Comparison of ENCODE assay signal across 21 mouse cellular contexts in genomic region chr6:31845671-31846070, GRCm38 (mm10).
DNase-seq lines count a peak whose midpoint lies in the region; ATAC-seq lines count a peak whose summit lies in the region.
"Had no signal": no experiment of that assay in that cellular context is flagged by ENCODE, and none has a peak within 500 bp of the region (broad histone marks: within the 10 kb centered on the region; RNA-seq: fewer than 3 reads in every experiment).

No protein-coding gene starts in this region.

- H3K9ac ChIP-seq in forebrain, embryonic 11.5 days (ENCODE audit: low read length) = no peak overlapping the region
- H3K9ac ChIP-seq in forebrain, embryonic 13.5 days = no peak overlapping the region
- H3K9ac ChIP-seq in hindbrain, embryonic 12.5 days = no peak overlapping the region
- no peak overlapping the region for H3K9ac ChIP-seq in hindbrain, embryonic 11.5 days (ENCODE audit: low read depth, low read length)
- no peak overlapping the region for H3K9ac ChIP-seq in neural tube, embryonic 12.5 days
- no peak overlapping the region for H3K9ac ChIP-seq in neural tube, embryonic 15.5 days (replicated peaks)
- H3K9ac ChIP-seq: embryonic facial prominence, embryonic 12.5 days; forebrain, embryonic 12.5 days; forebrain, embryonic 15.5 days had no signal

- H3K9me3 ChIP-seq in forebrain, embryonic 11.5 days (ENCODE audit: control insufficient read depth, low read length) = no peaks in the 10 kb centered on the region
- H3K9me3 ChIP-seq in forebrain, embryonic 13.5 days (replicated peaks) = no peaks in the 10 kb centered on the region
- no peaks in the 10 kb centered on the region for H3K9me3 ChIP-seq in hindbrain, embryonic 12.5 days (replicated peaks)
- no peaks in the 10 kb centered on the region for H3K9me3 ChIP-seq in hindbrain, embryonic 11.5 days (ENCODE audit: control insufficient read depth, low read length)
- no peaks in the 10 kb centered on the region for H3K9me3 ChIP-seq in neural tube, embryonic 12.5 days
- H3K9me3 ChIP-seq in neural tube, embryonic 15.5 days (replicated peaks) = no peaks in the 10 kb centered on the region
- H3K9me3 ChIP-seq: embryonic facial prominence, embryonic 10.5 days; embryonic facial prominence, embryonic 12.5 days; forebrain, embryonic 15.5 days; G1E had no signal

- no peak overlapping the region for H3K4me3 ChIP-seq in forebrain, embryonic 11.5 days (ENCODE audit: low read depth, low read length)
- H3K4me3 ChIP-seq in forebrain, embryonic 13.5 days = no peak overlapping the region
- no peak overlapping the region for H3K4me3 ChIP-seq in hindbrain, embryonic 12.5 days
- no peak overlapping the region for H3K4me3 ChIP-seq in hindbrain, embryonic 11.5 days (ENCODE audit: low read depth, low read length)
- H3K4me3 ChIP-seq in neural tube, embryonic 12.5 days = no peak overlapping the region
- no peak overlapping the region for H3K4me3 ChIP-seq in neural tube, embryonic 15.5 days (replicated peaks)
- H3K4me3 ChIP-seq: embryonic facial prominence, embryonic 10.5 days; embryonic facial prominence, embryonic 12.5 days; forebrain, embryonic 12.5 days; forebrain, embryonic 15.5 days had no signal

- no peaks in the 10 kb centered on the region for H3K4me1 ChIP-seq in forebrain, embryonic 11.5 days (replicated peaks; ENCODE audit: control insufficient read depth, insufficient read depth, low read length)
- no peaks in the 10 kb centered on the region for H3K4me1 ChIP-seq in forebrain, embryonic 13.5 days
- no peaks in the 10 kb centered on the region for H3K4me1 ChIP-seq in hindbrain, embryonic 12.5 days
- H3K4me1 ChIP-seq in hindbrain, embryonic 11.5 days (replicated peaks; ENCODE audit: control insufficient read depth, insufficient read depth, low read length) = no peaks in the 10 kb centered on the region
- no peaks in the 10 kb centered on the region for H3K4me1 ChIP-seq in neural tube, embryonic 12.5 days
- H3K4me1 ChIP-seq in neural tube, embryonic 15.5 days = peaks cover 16% of the 10 kb centered on the region
- H3K4me1 ChIP-seq: embryonic facial prominence, embryonic 10.5 days; embryonic facial prominence, embryonic 12.5 days; forebrain, embryonic 12.5 days; forebrain, embryonic 15.5 days had no signal

- DNase-seq in forebrain, embryonic 11.5 days (ENCODE audit: low spot score) = peak; percentile 21
- DNase-seq in hindbrain, embryonic 11.5 days (ENCODE audit: low spot score) = no peak
- DNase-seq in neural tube, embryonic 10.5 days (ENCODE audit: extremely low spot score, low spot score) = no peak
- DNase-seq in spleen, postnatal 10 days (ENCODE audit: low spot score in 2 of 2) = no peak
- DNase-seq: adrenal gland, adult 8-10 months; B cell, adult 2 months; cerebellum, adult 11-12 months; cerebellum, adult 2 months; cerebellum, adult 9-10 months had no signal

- H3K27me3 ChIP-seq in forebrain, embryonic 11.5 days (ENCODE audit: control insufficient read depth, insufficient read depth, low read length) = no peaks in the 10 kb centered on the region
- no peaks in the 10 kb centered on the region for H3K27me3 ChIP-seq in forebrain, embryonic 13.5 days
- H3K27me3 ChIP-seq in hindbrain, embryonic 12.5 days = no peaks in the 10 kb centered on the region
- no peaks in the 10 kb centered on the region for H3K27me3 ChIP-seq in hindbrain, embryonic 11.5 days (ENCODE audit: control insufficient read depth, insufficient read depth, low read length)
- no peaks in the 10 kb centered on the region for H3K27me3 ChIP-seq in neural tube, embryonic 12.5 days (replicated peaks)
- no peaks in the 10 kb centered on the region for H3K27me3 ChIP-seq in neural tube, embryonic 15.5 days (replicated peaks)
- H3K27me3 ChIP-seq: embryonic facial prominence, embryonic 12.5 days; forebrain, embryonic 12.5 days; forebrain, embryonic 15.5 days had no signal

- WGBS in forebrain, embryonic 11.5 days = 81% methylated on average over 5 of the region's 5 CpGs
- 83% methylated on average over 5 of the region's 5 CpGs for WGBS in forebrain, embryonic 13.5 days
- 78% methylated on average over 5 of the region's 5 CpGs for WGBS in hindbrain, embryonic 12.5 days
- WGBS in hindbrain, embryonic 11.5 days = 75% methylated on average over 5 of the region's 5 CpGs
- WGBS in neural tube, embryonic 12.5 days = 46% methylated on average over 5 of the region's 5 CpGs
- WGBS in neural tube, embryonic 15.5 days = 36% methylated on average over 5 of the region's 5 CpGs

- H3K4me2 ChIP-seq in forebrain, embryonic 11.5 days (ENCODE audit: low read depth, low read length, severe bottlenecking) = no peak overlapping the region
- no peak overlapping the region for H3K4me2 ChIP-seq in forebrain, embryonic 13.5 days
- H3K4me2 ChIP-seq in hindbrain, embryonic 12.5 days (replicated peaks) = no peak overlapping the region
- H3K4me2 ChIP-seq in hindbrain, embryonic 11.5 days (replicated peaks; ENCODE audit: low read depth, low read length) = no peak overlapping the region
- H3K4me2 ChIP-seq in neural tube, embryonic 12.5 days (replicated peaks) = no peak overlapping the region
- no peak overlapping the region for H3K4me2 ChIP-seq in neural tube, embryonic 15.5 days
- H3K4me2 ChIP-seq: embryonic facial prominence, embryonic 12.5 days; forebrain, embryonic 12.5 days; forebrain, embryonic 15.5 days had no signal

- no peaks in the 10 kb centered on the region for H3K36me3 ChIP-seq in forebrain, embryonic 11.5 days (ENCODE audit: control insufficient read depth, insufficient read depth, low read length)
- H3K36me3 ChIP-seq in forebrain, embryonic 13.5 days (ENCODE audit: poor library complexity, severe bottlenecking) = no peaks in the 10 kb centered on the region
- no peaks in the 10 kb centered on the region for H3K36me3 ChIP-seq in hindbrain, embryonic 12.5 days
- no peaks in the 10 kb centered on the region for H3K36me3 ChIP-seq in hindbrain, embryonic 11.5 days (ENCODE audit: control insufficient read depth, insufficient read depth, low read length)
- no peaks in the 10 kb centered on the region for H3K36me3 ChIP-seq in neural tube, embryonic 12.5 days
- H3K36me3 ChIP-seq in neural tube, embryonic 15.5 days = no peaks in the 10 kb centered on the region
- H3K36me3 ChIP-seq: embryonic facial prominence, embryonic 10.5 days; embryonic facial prominence, embryonic 12.5 days; forebrain, embryonic 12.5 days; forebrain, embryonic 15.5 days; G1E had no signal

- ATAC-seq in forebrain, embryonic 11.5 days (replicated peaks; ENCODE audit: low FRiP score) = no peak
- no peak for ATAC-seq in forebrain, embryonic 13.5 days
- ATAC-seq in hindbrain, embryonic 12.5 days (ENCODE audit: low FRiP score) = peak; percentile 38; the same call in 1 of the 2 replicates
- no peak for ATAC-seq in hindbrain, embryonic 11.5 days (ENCODE audit: low FRiP score)
- peak; percentile 41; the same call in 1 of the 2 replicates for ATAC-seq in neural tube, embryonic 12.5 days (ENCODE audit: low FRiP score, low read depth)
- ATAC-seq in neural tube, embryonic 15.5 days (ENCODE audit: low FRiP score) = 0 out of 2 replicates have a peak, but pooled peaks have one; percentile 50
- ATAC-seq: activated CD4-positive, CD25-positive, alpha-beta regulatory T cell, adult 4 months; CD4-positive, CD25-positive, alpha-beta regulatory T cell, adult 4 months; forebrain, embryonic 15.5 days; Patski had no signal

- H3K27ac ChIP-seq in forebrain, embryonic 11.5 days (ENCODE audit: low read depth, low read length) = no peak overlapping the region
- H3K27ac ChIP-seq in forebrain, embryonic 13.5 days = no peak overlapping the region
- no peak overlapping the region for H3K27ac ChIP-seq in hindbrain, embryonic 12.5 days
- H3K27ac ChIP-seq in hindbrain, embryonic 11.5 days (ENCODE audit: low read depth, low read length) = no peak overlapping the region
- H3K27ac ChIP-seq in neural tube, embryonic 12.5 days = no peak overlapping the region
- H3K27ac ChIP-seq in neural tube, embryonic 15.5 days (replicated peaks) = peak overlapping the region; percentile 61; the same call in 1 of the 2 replicates
- H3K27ac ChIP-seq: embryonic facial prominence, embryonic 10.5 days; embryonic facial prominence, embryonic 12.5 days; forebrain, embryonic 12.5 days; forebrain, embryonic 15.5 days had no signal

Comparison
In these comparisons a context has a peak if more than half of its experiments do, and no peak if none do; other contexts are left out.
1. ATAC-seq: peak in hindbrain, embryonic 12.5 days (single experiment), neural tube, embryonic 12.5 days (single experiment) and neural tube, embryonic 15.5 days (single experiment); none in forebrain, embryonic 11.5 days (single experiment), forebrain, embryonic 13.5 days (single experiment) and hindbrain, embryonic 11.5 days (single experiment).